Mouse (Mus musculus) megakaryocyte-erythroid progenitor cell, adult 5-6 weeks (primary cell): ENCODE results near the gene Gc. TPM values are rescaled to one million over a fixed set of nuclear protein-coding genes. Genes with fewer than 3 reads are reported as not detected.

Experiments used
- ATAC-seq: replicated peaks from 2 replicates; pipeline ENCODE4 v1.8.0; 2016; ENCODE audit warnings: mild to moderate bottlenecking, inconsistent platforms; ENCODE audit not compliant: severe bottlenecking, poor library complexity, low FRiP score, low TSS enrichment
- total RNA-seq, 2 experiments: library from RNA; stranded (forward) in 1 of 2; stranded (reverse) in 1 of 2; fragments of 200-1000, 215-1000 nt in 1 of 2; fragments of >200 nt in 1 of 2; fragmentation: Nextera tagmentation in 1 of 2; gene quantifications; 2 replicates each; pipeline ENCODE4 v1.2.3; 2014 to 2017

The Gc gene
- not detected in 2 replicates for total RNA-seq (2014; fragmentation: Nextera tagmentation)
- total RNA-seq (2017) = not detected in 2 replicates

- no peak for ATAC-seq
Measured at GRCm38 (mm10) chr5:89457554-89458062, at the start of gene Gc. TSS of gene Gc (minus strand) at chr5:89457898.

- no peak for ATAC-seq
Measured at GRCm38 (mm10) chr5:89500182-89500581, 42.5 kb upstream of the Gc start.

GRCm38 (mm10) chr5:89492560-89492959 is 34.9 kb upstream of the Gc start:
- no peak for ATAC-seq

- ATAC-seq = no peak
Measured at GRCm38 (mm10) chr5:89470483-89470882, 12.8 kb upstream of the Gc start.

- ATAC-seq = no peak
Measured at GRCm38 (mm10) chr5:89467886-89468285, 10.2 kb upstream of the Gc start.

- no peak for ATAC-seq
Measured at GRCm38 (mm10) chr5:89467045-89467444, 9.3 kb upstream of the Gc start.

- no peak for ATAC-seq
Measured at GRCm38 (mm10) chr5:89466275-89466674, 8.6 kb upstream of the Gc start.

GRCm38 (mm10) chr5:89461817-89462216 is 4.1 kb upstream of the Gc start:
- no peak for ATAC-seq

- ATAC-seq = no peak
Measured at GRCm38 (mm10) chr5:89459591-89459990, 1.9 kb upstream of the Gc start.

- ATAC-seq = no peak
Measured at GRCm38 (mm10) chr5:89458987-89459386, 1.3 kb upstream of the Gc start.

GRCm38 (mm10) chr5:89455526-89455925 is 2.2 kb downstream of the Gc start:
- ATAC-seq = peak; percentile 73

- no peak for ATAC-seq
Measured at GRCm38 (mm10) chr5:89450798-89451197, 6.9 kb downstream of the Gc start.

- ATAC-seq = no peak
Measured at GRCm38 (mm10) chr5:89449325-89449724, 8.4 kb downstream of the Gc start.

GRCm38 (mm10) chr5:89447978-89448377 is 9.7 kb downstream of the Gc start:
- no peak for ATAC-seq

GRCm38 (mm10) chr5:89444360-89444759 is 13.3 kb downstream of the Gc start:
- no peak for ATAC-seq

GRCm38 (mm10) chr5:89411536-89411935 is 46.2 kb downstream of the Gc start:
- ATAC-seq = no peak

GRCm38 (mm10) chr5:89407376-89408082 is 50.2 kb downstream of the Gc start:
- ATAC-seq = no peak

- no peak for ATAC-seq
Measured at GRCm38 (mm10) chr5:89405132-89405531, 52.6 kb downstream of the Gc start.

- no peak for ATAC-seq
Measured at GRCm38 (mm10) chr5:89390405-89390804, 67.3 kb downstream of the Gc start.

- no peak for ATAC-seq
Measured at GRCm38 (mm10) chr5:89384204-89384603, 73.5 kb downstream of the Gc start.

GRCm38 (mm10) chr5:89381340-89381739 is 76.4 kb downstream of the Gc start:
- no peak for ATAC-seq
